Mouse (Mus musculus) forebrain, embryonic 10.5 days (tissue): Measurements from ENCODE around the gene Gm42669. TPM values are rescaled to one million over a fixed set of nuclear protein-coding genes. Genes with fewer than 3 reads are reported as not detected.

ENCODE experiments used
- DNase-seq: peaks from one replicate; pipeline ENCODE4 v3.0.0-alpha.2; 2017; ENCODE audit warnings: low spot score; ENCODE audit errors: extremely low spot score
- H3K27ac ChIP-seq: fragments of 300-500 bp; sonication (generic); 2 replicates; pipeline ENCODE4 v1.5.1; 2016; ENCODE audit warnings: mild to moderate bottlenecking
- H3K27me3 ChIP-seq: fragments of 300-500 bp; sonication (generic); 2 replicates; pipeline ENCODE4 v1.6.1; 2016; ENCODE audit warnings: mild to moderate bottlenecking; ENCODE audit not compliant: poor library complexity, severe bottlenecking
- H3K36me3 ChIP-seq: fragments of 300-500 bp; sonication (generic); replicated peaks from 2 replicates; pipeline ENCODE4 v1.6.1; 2016; ENCODE audit warnings: mild to moderate bottlenecking, moderate library complexity
- H3K4me1 ChIP-seq: fragments of 300-500 bp; sonication (generic); 2 replicates; pipeline ENCODE4 v1.6.1; 2016
- H3K4me3 ChIP-seq: fragments of 300-500 bp; sonication (generic); 2 replicates; pipeline ENCODE4 v1.5.1; 2016; ENCODE audit warnings: mild to moderate bottlenecking, moderate library complexity
- H3K9me3 ChIP-seq: fragments of 300-500 bp; sonication (generic); 2 replicates; pipeline ENCODE4 v1.6.1; 2016; ENCODE audit warnings: mild to moderate bottlenecking, moderate library complexity
- WGBS: fragments of 180-500 bp; shearing (Covaris S2); methylation state at CpG from one replicate; pipeline ENCODE4 v1.1.7; 2016; 5-methylcytosine and 5-hydroxymethylcytosine counted together
- polyA plus RNA-seq: library from polyadenylated mRNA; unstranded; fragments of >200 nt; fragmentation: Nextera tagmentation; extraction: Ambion mirVana; gene quantifications from 2 replicates; pipeline ENCODE4 v1.2.1, GENCODE M21; 2016

Gene Gm42669
- polyA plus RNA-seq, 1 experiment from 2014 or later = 0.41 TPM

GRCm38 (mm10) chr5:107533590-107533989 is 26.2 kb downstream of the Gm42669 start:
- Histone ChIP-seq H3K4me3 (no peak overlapping the region), H3K27me3 (no peaks in the 10 kb centered on the region), H3K4me1 (no peaks in the 10 kb centered on the region), H3K27ac (no peak overlapping the region), H3K36me3 (no peaks in the 10 kb centered on the region), H3K9me3 (no peaks in the 10 kb centered on the region)
- WGBS = 65% methylated on average over 2 of the region's 2 CpGs
- DNase-seq = no peak

DNA sequence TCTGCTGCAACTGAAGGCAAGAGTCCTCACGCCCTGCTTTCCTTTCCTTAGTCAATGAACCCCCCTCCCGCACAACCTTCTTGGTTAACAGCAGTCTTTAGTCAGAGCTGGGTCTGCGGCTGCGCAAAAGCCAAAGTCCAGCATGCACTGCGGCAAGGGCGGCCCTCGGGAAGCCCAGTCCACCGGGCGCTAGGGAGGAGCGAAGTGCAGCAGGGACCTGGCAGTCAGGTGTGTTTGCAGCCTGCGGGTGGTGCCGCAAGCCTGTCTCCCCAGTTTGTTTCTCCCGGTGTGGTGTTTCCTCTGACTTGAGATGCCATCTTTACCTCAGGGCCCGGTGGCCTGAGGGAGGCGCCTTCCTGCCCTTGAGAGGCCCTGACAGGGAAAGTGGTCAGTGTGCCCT is 27.2 kb downstream of the Gm42669 start, which contains the start of gene 1700028K03Rik:
Gene 1700028K03Rik (plus strand): TSS at position 129 of the 400 bp plus-strand sequence.
- Histone ChIP-seq H3K27ac (no peak within 1 kb of the TSS), H3K27me3 (no peaks in the 10 kb centered on the region), H3K36me3 (no peaks in the 10 kb centered on the region), H3K4me3 (no peak within 1 kb of the TSS), H3K4me1 (no peaks in the 10 kb centered on the region), H3K9me3 (no peaks in the 10 kb centered on the region)
- no peak for DNase-seq
- 72% methylated on average over 15 of the region's 15 CpGs for WGBS

DNA sequence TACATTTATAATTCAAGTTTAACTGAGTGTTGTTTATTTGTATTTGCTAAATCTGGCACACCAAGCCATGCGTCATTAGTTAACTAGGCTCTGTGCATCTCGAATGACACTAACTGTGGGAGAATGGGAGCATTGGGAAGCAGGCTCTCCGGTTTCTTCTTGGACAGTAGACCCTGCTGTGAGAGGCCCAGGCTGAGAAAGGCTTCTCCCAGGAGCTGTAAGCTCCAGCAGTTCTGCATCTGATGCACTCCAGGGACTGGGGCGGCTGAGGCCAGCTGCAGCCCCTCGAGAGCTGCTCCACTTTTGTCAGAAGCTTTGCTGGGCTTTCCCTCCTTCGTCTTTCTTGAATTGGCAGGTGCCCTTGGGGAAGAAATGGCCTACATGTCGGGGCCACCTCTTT is 34.3 kb downstream of the Gm42669 start:
- Histone ChIP-seq H3K27me3 (no peaks in the 10 kb centered on the region), H3K4me1 (peaks cover 3% of the 10 kb centered on the region), H3K4me3 (no peak overlapping the region), H3K27ac (no peak overlapping the region), H3K36me3 (no peaks in the 10 kb centered on the region), H3K9me3 (no peaks in the 10 kb centered on the region)
- DNase-seq = no peak
- WGBS = 37% methylated on average over 7 of the region's 7 CpGs

- WGBS = 92% methylated on average over 4 of the region's 4 CpGs
Observed at GRCm38 (mm10) chr5:107545927-107546326, 38.5 kb downstream of the Gm42669 start.

DNA sequence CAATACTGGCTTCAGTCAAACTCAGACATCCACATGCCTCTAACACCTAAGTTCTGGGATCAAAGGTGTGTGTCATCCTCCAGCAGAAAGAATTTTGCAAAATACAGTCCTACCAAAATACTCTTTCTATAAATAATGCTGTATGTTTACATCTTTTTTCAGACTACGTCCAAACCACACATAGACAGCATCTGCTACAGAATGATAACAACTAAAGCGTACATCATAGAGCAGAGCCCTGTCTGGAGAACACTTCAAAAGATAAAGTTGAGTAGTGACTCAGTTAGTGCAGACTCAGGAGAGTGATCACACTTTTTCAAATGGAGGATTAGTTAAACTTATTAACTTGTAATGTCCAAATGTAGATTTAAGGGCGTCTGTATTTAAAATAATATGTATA is 40.5 kb downstream of the Gm42669 start:
- Histone ChIP-seq H3K4me1 (no peaks in the 10 kb centered on the region), H3K36me3 (peaks cover 25% of the 10 kb centered on the region), H3K27ac (no peak overlapping the region), H3K4me3 (no peak overlapping the region), H3K9me3 (no peaks in the 10 kb centered on the region), H3K27me3 (no peaks in the 10 kb centered on the region)
- no peak for DNase-seq
- WGBS = 87% methylated on average over 3 of the region's 3 CpGs

More at GRCm38 (mm10) chr5:107545927-107546326, 38.5 kb downstream of the Gm42669 start:
- Histone ChIP-seq H3K27me3 (no peaks in the 10 kb centered on the region), H3K36me3 (peaks cover 17% of the 10 kb centered on the region), H3K4me3 (no peak overlapping the region), H3K4me1 (peaks cover 3% of the 10 kb centered on the region), H3K9me3 (no peaks in the 10 kb centered on the region), H3K27ac (no peak overlapping the region)
- no peak for DNase-seq

DNA sequence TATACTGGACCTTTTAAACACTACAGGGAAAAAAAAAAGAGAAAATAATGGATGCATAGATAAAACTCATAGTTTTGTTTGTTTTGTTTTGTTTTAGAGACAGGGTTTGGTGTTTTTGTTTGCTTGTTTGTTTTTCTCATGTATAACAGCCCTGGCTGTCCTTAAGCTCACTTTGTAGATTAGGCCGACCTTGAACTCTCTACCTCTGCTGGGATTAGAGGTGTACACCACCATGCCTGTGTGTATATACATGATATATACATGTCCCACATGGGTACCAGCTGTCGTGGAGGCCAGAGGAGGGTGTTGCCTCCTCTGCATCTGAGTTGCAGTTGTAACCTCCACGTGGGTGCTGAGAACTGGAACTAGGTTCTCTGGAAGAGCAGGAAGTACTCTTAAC is 41.0 kb downstream of the Gm42669 start:
- Histone ChIP-seq H3K4me3 (no peak overlapping the region), H3K4me1 (no peaks in the 10 kb centered on the region), H3K9me3 (no peaks in the 10 kb centered on the region), H3K27me3 (no peaks in the 10 kb centered on the region), H3K27ac (no peak overlapping the region), H3K36me3 (peaks cover 25% of the 10 kb centered on the region)
- no peak for DNase-seq
- 84% methylated on average over 3 of the region's 3 CpGs for WGBS

- no peaks in the 10 kb centered on the region for H3K9me3 ChIP-seq
- peaks cover 46% of the 10 kb centered on the region for H3K36me3 ChIP-seq
- H3K27me3 ChIP-seq = no peaks in the 10 kb centered on the region
- H3K27ac ChIP-seq = no peak overlapping the region
- no peaks in the 10 kb centered on the region for H3K4me1 ChIP-seq
- no peak overlapping the region for H3K4me3 ChIP-seq
- 89% methylated on average over 5 of the region's 5 CpGs for WGBS
- no peak for DNase-seq
Observed at GRCm38 (mm10) chr5:107554336-107554735, 46.9 kb downstream of the Gm42669 start.

GRCm38 (mm10) chr5:107556969-107557368 is 49.5 kb downstream of the Gm42669 start:
- no peak overlapping the region for H3K4me3 ChIP-seq
- no peak overlapping the region for H3K27ac ChIP-seq
- no peaks in the 10 kb centered on the region for H3K9me3 ChIP-seq
- peaks cover 52% of the 10 kb centered on the region for H3K36me3 ChIP-seq
- no peaks in the 10 kb centered on the region for H3K27me3 ChIP-seq
- DNase-seq = no peak
- WGBS = 86% methylated on average over 3 of the region's 3 CpGs
- H3K4me1 ChIP-seq = no peaks in the 10 kb centered on the region

- no peaks in the 10 kb centered on the region for H3K4me1 ChIP-seq
- 97% methylated on average over 9 of the region's 9 CpGs for WGBS
- H3K27ac ChIP-seq = no peak overlapping the region
- DNase-seq = no peak
- no peaks in the 10 kb centered on the region for H3K27me3 ChIP-seq
- H3K9me3 ChIP-seq = no peaks in the 10 kb centered on the region
- H3K4me3 ChIP-seq = no peak overlapping the region
- peaks cover 70% of the 10 kb centered on the region for H3K36me3 ChIP-seq
Observed at GRCm38 (mm10) chr5:107569148-107569547, 61.7 kb downstream of the Gm42669 start.

DNA sequence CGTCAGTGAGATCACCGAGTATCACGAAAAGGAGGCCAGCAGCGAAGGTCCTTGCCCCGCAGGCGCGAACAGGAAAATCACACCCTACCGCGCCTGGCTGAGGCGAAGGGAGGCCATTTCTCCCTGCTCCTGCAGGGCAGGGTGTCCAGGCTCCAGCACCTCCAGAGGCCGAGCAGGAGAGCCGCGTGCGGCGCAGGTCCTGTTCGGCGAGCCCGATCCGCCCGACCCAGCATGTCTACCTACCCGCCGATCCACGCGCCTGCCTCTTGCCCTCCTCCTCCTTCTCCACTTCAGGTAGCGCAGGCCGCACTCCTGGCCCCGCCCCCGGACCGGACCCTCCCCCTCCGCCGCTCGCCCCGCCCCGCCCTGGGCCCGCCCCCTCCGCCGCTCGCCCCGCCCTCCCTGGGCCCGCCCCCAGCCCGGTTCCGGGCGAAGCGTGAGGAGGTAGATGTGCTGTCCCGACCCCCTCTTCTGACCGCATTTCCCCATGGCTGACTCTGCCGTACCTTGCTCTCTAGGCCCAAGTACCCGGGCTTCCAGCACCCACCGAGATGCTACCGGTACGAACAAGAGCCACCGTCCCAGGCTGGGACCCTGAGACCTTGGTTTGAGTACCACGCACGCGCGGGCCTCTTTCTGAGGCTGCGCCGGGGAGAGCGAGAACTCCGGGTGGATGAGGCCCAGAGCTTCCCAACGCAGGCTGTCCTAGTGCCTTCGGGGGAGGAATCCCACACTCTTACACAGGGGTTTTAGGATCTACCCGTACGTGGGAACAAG is 90.1 kb downstream of the Gm42669 start, which contains the start of the genes Rpap2 and Glmn:
Gene Rpap2 (plus strand): TSS at position 73 of the 777 bp plus-strand sequence.
Gene Glmn (minus strand): TSS at position 588 of the 777 bp plus-strand sequence.
- DNase-seq = peak; percentile 89
- Histone ChIP-seq H3K36me3 (peaks cover 27% of the 10 kb centered on the region), H3K9me3 (no peaks in the 10 kb centered on the region), H3K4me1 (peaks cover 18% of the 10 kb centered on the region), H3K27ac (peak within 1 kb of the TSS; percentile 95), H3K27me3 (no peaks in the 10 kb centered on the region), H3K4me3 (peak within 1 kb of the TSS; percentile 80)
- under 1% methylated on average over 53 of the region's 64 CpGs for WGBS

GRCm38 (mm10) chr5:107598380-107598779 is 91.0 kb downstream of the Gm42669 start:
- peak overlapping the region; percentile 80 for H3K4me3 ChIP-seq
- DNase-seq = no peak
- H3K27me3 ChIP-seq = no peaks in the 10 kb centered on the region

DNA sequence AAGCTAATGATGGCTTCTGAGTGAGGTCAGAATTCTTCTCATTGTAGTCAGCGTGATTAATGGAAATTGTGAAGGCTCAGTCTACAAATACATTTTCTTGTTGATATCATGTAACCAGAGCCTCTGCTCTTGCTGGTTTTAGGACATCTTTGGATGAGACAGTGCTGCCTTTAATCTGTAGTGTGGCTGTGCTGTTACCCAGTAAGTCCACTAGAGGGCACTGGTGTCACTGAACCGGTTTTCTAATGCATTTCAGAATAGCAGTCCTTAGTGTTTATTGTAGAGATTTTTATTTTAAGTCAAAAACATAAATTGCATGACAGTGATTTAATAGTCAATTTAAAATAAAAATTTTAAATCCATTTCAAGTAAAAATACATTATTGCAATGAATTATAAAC is 103.8 kb downstream of the Gm42669 start:
- Histone ChIP-seq H3K27me3 (no peaks in the 10 kb centered on the region), H3K9me3 (no peaks in the 10 kb centered on the region), H3K4me3 (no peak overlapping the region), H3K27ac (no peak overlapping the region), H3K4me1 (no peaks in the 10 kb centered on the region), H3K36me3 (peaks cover 40% of the 10 kb centered on the region)
- WGBS = 4% methylated on average over 2 of the region's 2 CpGs
- peak; percentile 45 for DNase-seq

More at GRCm38 (mm10) chr5:107598380-107598779, 91.0 kb downstream of the Gm42669 start:
- Histone ChIP-seq H3K4me1 (peaks cover 18% of the 10 kb centered on the region), H3K27ac (no peak overlapping the region), H3K36me3 (peaks cover 27% of the 10 kb centered on the region), H3K9me3 (no peaks in the 10 kb centered on the region)
- 29% methylated on average over 4 of the region's 4 CpGs for WGBS

- 91% methylated on average over 6 of the region's 6 CpGs for WGBS
- Histone ChIP-seq H3K4me3 (no peak overlapping the region), H3K9me3 (no peaks in the 10 kb centered on the region), H3K36me3 (peaks cover 65% of the 10 kb centered on the region), H3K4me1 (no peaks in the 10 kb centered on the region), H3K27ac (no peak overlapping the region), H3K27me3 (no peaks in the 10 kb centered on the region)
- DNase-seq = no peak
Observed at GRCm38 (mm10) chr5:107617986-107618385, 110.6 kb downstream of the Gm42669 start.
